Mouse (Mus musculus) thymus, adult 2 months (tissue): ENCODE measurements around the gene Nsmce3.

Source experiments
- CTCF ChIP-seq: fragments of 200-500 bp; IDR thresholded peaks from 2 replicates; pipeline ENCODE4 v1.5.1; 2012; ENCODE audit warnings: mild to moderate bottlenecking, control low read depth, low read length, moderate library complexity, borderline replicate concordance; ENCODE audit not compliant: control insufficient read depth, poor library complexity, insufficient read depth; ENCODE audit errors: extremely low read depth
- POLR2A ChIP-seq: fragments of 200-500 bp; IDR thresholded peaks from 2 replicates; pipeline ENCODE4 v1.6.1; 2012; ENCODE audit warnings: mild to moderate bottlenecking, low read length, control low read depth, moderate library complexity; ENCODE audit not compliant: control insufficient read depth, poor library complexity, insufficient read depth; ENCODE audit errors: extremely low read depth

DNA sequence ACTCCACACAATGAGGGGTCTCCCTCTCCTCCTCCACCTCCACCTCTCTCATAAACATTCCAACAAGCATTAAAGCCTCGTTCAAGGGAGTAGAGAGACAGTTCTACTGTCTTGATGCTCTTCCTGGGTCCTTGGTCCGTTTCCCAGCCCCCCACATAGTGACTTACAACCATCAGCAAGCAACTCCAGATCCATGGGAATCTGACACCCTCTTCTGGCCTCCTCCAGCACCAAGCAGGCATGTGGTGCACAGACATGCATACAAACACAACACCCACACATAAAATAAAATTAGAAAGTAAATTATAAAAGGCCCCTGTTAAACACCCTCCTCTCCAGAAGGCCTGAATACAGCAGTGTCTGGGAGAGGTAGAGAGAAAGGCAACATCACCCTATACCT lies 33.5 kb downstream of the Nsmce3 start:
- TF ChIP-seq CTCF: no peak
- TF ChIP-seq POLR2A: no peak
